25 mouse cellular contexts compared by ENCODE assay signal in genomic region chr3:131466371-131466770, GRCm38 (mm10). TPM values are rescaled to one million over a fixed set of nuclear protein-coding genes. Genes with fewer than 3 reads are reported as not detected.
DNase-seq lines count a peak whose midpoint lies in the region; ATAC-seq lines count a peak whose summit lies in the region.
"Had no signal": no experiment of that assay in that cellular context is flagged by ENCODE, and none has a peak within 500 bp of the region (broad histone marks: within the 10 kb centered on the region; RNA-seq: fewer than 3 reads in every experiment).

No protein-coding gene starts in this region.

- 0 out of 2 replicates have a peak overlapping the region, but pooled peaks have one; percentile 31 for H3K4me2 ChIP-seq in kidney, embryonic 16.5 days (replicated peaks; ENCODE audit: low read depth, low read length)
- H3K4me2 ChIP-seq in forebrain, embryonic 11.5 days (ENCODE audit: low read depth, low read length, severe bottlenecking) = no peak overlapping the region
- H3K4me2 ChIP-seq: hindbrain, embryonic 14.5 days; lung, embryonic 15.5 days had no signal

- H3K4me3 ChIP-seq in kidney, embryonic 16.5 days (ENCODE audit: low read length) = no peak overlapping the region
- no peak overlapping the region for H3K4me3 ChIP-seq in forebrain, embryonic 11.5 days (ENCODE audit: low read depth, low read length)
- H3K4me3 ChIP-seq: forebrain, embryonic 10.5 days; left cerebral cortex, adult 2 months; lung, embryonic 15.5 days had no signal

- no peak overlapping the region for H3K27ac ChIP-seq in kidney, embryonic 16.5 days (ENCODE audit: low read length)
- no peak overlapping the region for H3K27ac ChIP-seq in forebrain, embryonic 11.5 days (ENCODE audit: low read depth, low read length)
- H3K27ac ChIP-seq: forebrain, embryonic 10.5 days; hindbrain, embryonic 14.5 days; left cerebral cortex, adult 2 months; lung, embryonic 15.5 days had no signal

- 64% methylated on average over 6 of the region's 6 CpGs for WGBS in kidney, embryonic 16.5 days
- WGBS in forebrain, embryonic 11.5 days = 90% methylated on average over 6 of the region's 6 CpGs

- no peaks in the 10 kb centered on the region for H3K9me3 ChIP-seq in kidney, embryonic 16.5 days (ENCODE audit: low read length)
- H3K9me3 ChIP-seq in forebrain, embryonic 11.5 days (ENCODE audit: control insufficient read depth, low read length) = no peaks in the 10 kb centered on the region
- H3K9me3 ChIP-seq: forebrain, embryonic 10.5 days; lung, embryonic 15.5 days had no signal

- H3K36me3 ChIP-seq in kidney, embryonic 16.5 days (ENCODE audit: insufficient read depth, low read length) = no peaks in the 10 kb centered on the region
- H3K36me3 ChIP-seq in forebrain, embryonic 11.5 days (ENCODE audit: control insufficient read depth, insufficient read depth, low read length) = no peaks in the 10 kb centered on the region
- H3K36me3 ChIP-seq: forebrain, embryonic 10.5 days; G1E; lung, embryonic 15.5 days had no signal

- H3K9ac ChIP-seq in kidney, embryonic 16.5 days (replicated peaks; ENCODE audit: low read length) = no peak overlapping the region
- no peak overlapping the region for H3K9ac ChIP-seq in forebrain, embryonic 11.5 days (ENCODE audit: low read length)
- H3K9ac ChIP-seq: forebrain, postnatal 0 days; hindbrain, embryonic 14.5 days; lung, embryonic 15.5 days had no signal

- H3K4me1 ChIP-seq in kidney, embryonic 16.5 days (ENCODE audit: insufficient read depth, low read length) = peaks cover 29% of the 10 kb centered on the region
- peaks cover 2% of the 10 kb centered on the region; the same call in 1 of the 2 replicates for H3K4me1 ChIP-seq in forebrain, embryonic 11.5 days (replicated peaks; ENCODE audit: control insufficient read depth, insufficient read depth, low read length)

- ATAC-seq in kidney, embryonic 16.5 days (ENCODE audit: low FRiP score, low TSS enrichment) = no peak
- ATAC-seq in common myeloid progenitor, adult 5-6 weeks (replicated peaks; ENCODE audit: low read depth, poor library complexity, severe bottlenecking) = peak; percentile 57
- peak; percentile 18 for ATAC-seq in neutrophil, adult 5-6 weeks (ENCODE audit: extremely low read depth, insufficient number of reproducible peaks, low FRiP score, poor library complexity, severe bottlenecking)
- ATAC-seq in forebrain, embryonic 11.5 days (replicated peaks; ENCODE audit: low FRiP score) = no peak
- ATAC-seq: forebrain, postnatal 0 days; inflammation-experienced regulatory T-cells, adult 6 months; midbrain, embryonic 16.5 days; Patski had no signal

- DNase-seq in kidney, postnatal 4 days = no peak
- DNase-seq in lung, postnatal 25 days (ENCODE audit: low spot score) = peak; percentile 18
- no peak for DNase-seq in lung, adult 18-20 months
- DNase-seq in forebrain, embryonic 11.5 days (ENCODE audit: low spot score) = no peak
- DNase-seq: B cell, adult 2 months; cerebellum, adult 11-12 months; cerebellum, postnatal 10 days; forebrain, postnatal 0 days; gastrocnemius, postnatal 25 days; heart, postnatal 36 days; kidney, adult 18-20 months; thymus, adult 2 months had no signal

- no peaks in the 10 kb centered on the region for H3K27me3 ChIP-seq in kidney, embryonic 16.5 days (ENCODE audit: insufficient read depth, low read length)
- no peaks in the 10 kb centered on the region for H3K27me3 ChIP-seq in forebrain, embryonic 11.5 days (ENCODE audit: control insufficient read depth, insufficient read depth, low read length)
- H3K27me3 ChIP-seq: CH12.LX; lung, embryonic 15.5 days; Patski had no signal

RNA-seq across cellular contexts. Expression of gene Sgms2, which starts 24.8 kb away (rescaled TPM):
- polyA plus RNA-seq in kidney, embryonic 16.5 days (2015; fragmentation: Nextera tagmentation; extraction: Ambion mirVana) = 11.1 and 13.2 TPM in 2 replicates
- total RNA-seq in common myeloid progenitor, adult 5-6 weeks (2017) = 0.87 and 1.0 TPM in 2 replicates
- 50.2 and 60.1 TPM in 2 replicates for total RNA-seq in neutrophil, adult 5-6 weeks (2017)
- 0.83 and 1.2 TPM in 2 replicates for polyA plus RNA-seq in forebrain, embryonic 11.5 days (2014; fragmentation: Nextera tagmentation; extraction: Ambion mirVana)
- total RNA-seq: CH12.LX; megakaryocyte-erythroid progenitor cell, adult 5-6 weeks had no signal
- polyA plus RNA-seq: G1E had no signal

Comparison
In these comparisons a context has a peak if more than half of its experiments do, and no peak if none do; other contexts are left out.
1. ATAC-seq: peak in common myeloid progenitor, adult 5-6 weeks (single experiment) and neutrophil, adult 5-6 weeks (single experiment); none in kidney, embryonic 16.5 days (single experiment) and forebrain, embryonic 11.5 days (single experiment).
2. RNA of gene Sgms2, which starts 24.8 kb away (total RNA-seq): 50.2 to 60.1 TPM in neutrophil, adult 5-6 weeks; 0.87 to 1.0 TPM in common myeloid progenitor, adult 5-6 weeks; every median in the first group is over 10 times any median in the second.